Mouse (Mus musculus): Measurements from ENCODE around the gene Telo2. TPM values are rescaled to one million over a fixed set of nuclear protein-coding genes. Genes with fewer than 3 reads are reported as not detected.

Gene Telo2
- polyA plus RNA-seq, 1 experiment from 2014 or later: 25.1 TPM

Other genes starting within 250 kb of the Telo2 start
- gene Igfals, start 250.0 kb downstream of the Telo2 start, polyA plus RNA-seq (2015; fragmentation: Nextera tagmentation; extraction: Ambion mirVana): 0.11 and 0.50 TPM in 2 replicates
- 36.1 and 41.4 TPM in 2 replicates for gene Nubp2, start 229.6 kb downstream of the Telo2 start, polyA plus RNA-seq (2015; fragmentation: Nextera tagmentation; extraction: Ambion mirVana)
- 27.8 and 29.9 TPM in 2 replicates for gene Spsb3, start 229.3 kb downstream of the Telo2 start, polyA plus RNA-seq (2015; fragmentation: Nextera tagmentation; extraction: Ambion mirVana)
- 20.7 and 22.5 TPM in 2 replicates for gene Eme2, start 220.9 kb downstream of the Telo2 start, polyA plus RNA-seq (2015; fragmentation: Nextera tagmentation; extraction: Ambion mirVana)
- gene Mrps34, start 220.9 kb downstream of the Telo2 start, polyA plus RNA-seq (2015; fragmentation: Nextera tagmentation; extraction: Ambion mirVana): 79.2 and 81.5 TPM in 2 replicates
- gene Nme3, start 219.5 kb downstream of the Telo2 start, polyA plus RNA-seq (2015; fragmentation: Nextera tagmentation; extraction: Ambion mirVana): 32.0 and 41.0 TPM in 2 replicates
- 24.1 and 25.2 TPM in 2 replicates for gene Mapk8ip3, start 179.0 kb downstream of the Telo2 start, polyA plus RNA-seq (2015; fragmentation: Nextera tagmentation; extraction: Ambion mirVana)
- 122 and 123 TPM in 2 replicates for gene Jpt2, start 155.3 kb downstream of the Telo2 start, polyA plus RNA-seq (2015; fragmentation: Nextera tagmentation; extraction: Ambion mirVana)
- gene Cramp1l, start 100.2 kb downstream of the Telo2 start, polyA plus RNA-seq (2015; fragmentation: Nextera tagmentation; extraction: Ambion mirVana): 4.0 and 4.4 TPM in 2 replicates
- gene Ift140, start 99.9 kb downstream of the Telo2 start, polyA plus RNA-seq (2015; fragmentation: Nextera tagmentation; extraction: Ambion mirVana): 11.7 and 13.4 TPM in 2 replicates
- gene Tmem204, start 32.4 kb downstream of the Telo2 start, polyA plus RNA-seq (2015; fragmentation: Nextera tagmentation; extraction: Ambion mirVana): 18.0 and 19.4 TPM in 2 replicates
- gene Ptx4, start 4.8 kb upstream of the Telo2 start, polyA plus RNA-seq (2015; fragmentation: Nextera tagmentation; extraction: Ambion mirVana): 0.11 and 0.15 TPM in 2 replicates
- gene Clcn7, start 17.4 kb upstream of the Telo2 start, polyA plus RNA-seq (2015; fragmentation: Nextera tagmentation; extraction: Ambion mirVana): 15.7 and 17.9 TPM in 2 replicates
- gene Ccdc154, start 46.5 kb upstream of the Telo2 start, polyA plus RNA-seq (2015; fragmentation: Nextera tagmentation; extraction: Ambion mirVana): not detected in 2 replicates
- 0.27 and 0.28 TPM in 2 replicates for gene Gm38655, start 59.5 kb upstream of the Telo2 start, polyA plus RNA-seq (2015; fragmentation: Nextera tagmentation; extraction: Ambion mirVana)
- gene BC003965, start 68.6 kb upstream of the Telo2 start, polyA plus RNA-seq (2015; fragmentation: Nextera tagmentation; extraction: Ambion mirVana): 22.0 and 25.2 TPM in 2 replicates
- 4.3 and 4.5 TPM in 2 replicates for gene Unkl, start 72.4 kb upstream of the Telo2 start, polyA plus RNA-seq (2015; fragmentation: Nextera tagmentation; extraction: Ambion mirVana)
- 27.9 and 28.2 TPM in 2 replicates for gene Gnptg, start 124.2 kb upstream of the Telo2 start, polyA plus RNA-seq (2015; fragmentation: Nextera tagmentation; extraction: Ambion mirVana)
- gene Tsr3, start 124.2 kb upstream of the Telo2 start, polyA plus RNA-seq (2015; fragmentation: Nextera tagmentation; extraction: Ambion mirVana): 27.4 and 31.7 TPM in 2 replicates
- gene Baiap3, start 140.4 kb upstream of the Telo2 start, polyA plus RNA-seq (2015; fragmentation: Nextera tagmentation; extraction: Ambion mirVana): 0.57 and 0.69 TPM in 2 replicates
- gene Ube2i, start 158.7 kb upstream of the Telo2 start, polyA plus RNA-seq (2015; fragmentation: Nextera tagmentation; extraction: Ambion mirVana): 372 and 379 TPM in 2 replicates
- gene Prss34, start 182.4 kb upstream of the Telo2 start, polyA plus RNA-seq (2015; fragmentation: Nextera tagmentation; extraction: Ambion mirVana): 0.16 TPM in 1 of 2 replicates, not detected in the other
- not detected in 2 replicates for gene Prss28, start 192.7 kb upstream of the Telo2 start, polyA plus RNA-seq (2015; fragmentation: Nextera tagmentation; extraction: Ambion mirVana)
- not detected in 2 replicates for gene Prss29, start 202.7 kb upstream of the Telo2 start, polyA plus RNA-seq (2015; fragmentation: Nextera tagmentation; extraction: Ambion mirVana)
- gene Tpsab1, start 229.6 kb upstream of the Telo2 start, polyA plus RNA-seq (2015; fragmentation: Nextera tagmentation; extraction: Ambion mirVana): not detected in 2 replicates

Measured in heart, embryonic 13.5 days (tissue).